Mouse (Mus musculus): ENCODE results near the gene 4933414I15Rik.

DNA sequence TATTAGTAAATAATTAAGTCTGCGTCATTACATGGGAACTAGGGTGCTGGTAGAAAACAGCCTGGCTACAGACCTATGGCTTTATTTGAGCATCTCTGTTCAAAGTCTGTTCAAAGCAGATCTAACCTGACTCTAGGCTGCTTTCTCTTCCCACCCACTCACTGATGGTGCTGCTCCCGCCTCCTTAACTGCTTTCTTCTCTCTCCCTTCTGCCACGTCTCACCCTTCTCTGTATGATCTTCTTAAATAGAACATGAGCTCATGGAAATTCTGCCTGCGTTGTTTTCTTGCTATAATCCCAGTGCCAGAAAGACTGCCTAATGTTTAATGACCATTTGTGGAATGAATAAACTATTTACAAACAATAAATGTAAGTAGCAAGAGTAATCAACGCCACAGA lies 35.4 kb downstream of the 4933414I15Rik start:
- TF ChIP-seq CTCF (IDR thresholded peaks at IDR 0.05; ENCODE audit: low read depth): no peak
- no peak for TF ChIP-seq EP300 (IDR thresholded peaks at IDR 0.05; ENCODE audit: low read depth)
